Mouse (Mus musculus) mouse trophoblast stem cell (cell line): ENCODE measurements around the gene Rab3b.

Experiments
- in situ Hi-C, 2 experiments: fragments of 300-500 bp; cut with MseI, MboI; formaldehyde crosslinking; loops; 2 replicates in 1 of 2; 3 replicates in 1 of 2; pipeline ENCODE4 v1.15.1; 2025

The Rab3b gene

GRCm38 (mm10) chr4:108878963-108879822 is at the start of gene Rab3b:
Gene Rab3b (plus strand): TSS chr4:108879063.
- in situ Hi-C loops = no loop called here

DNA sequence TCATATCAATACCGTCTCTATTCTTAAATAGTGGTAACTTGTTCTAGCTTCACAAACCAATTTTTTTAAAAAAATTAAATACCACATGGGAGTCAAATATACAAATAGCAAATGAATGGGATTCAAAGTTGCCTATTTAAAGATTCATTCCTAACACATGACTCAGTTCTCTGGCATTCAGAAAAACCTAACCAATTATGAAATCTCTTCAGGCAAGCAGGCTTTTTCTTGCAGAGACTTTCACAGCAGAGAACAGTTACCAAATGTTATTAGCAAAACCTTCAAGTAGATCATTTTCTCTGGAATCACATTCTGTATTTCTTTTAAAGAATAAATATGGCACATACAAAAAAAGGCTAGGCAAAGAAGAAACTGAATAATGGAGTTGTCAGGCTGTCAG is 48.2 kb upstream of the Rab3b start:
- in situ Hi-C loops = no loop called here

GRCm38 (mm10) chr4:108832916-108833827 is 45.7 kb upstream of the Rab3b start, which contains the start of gene Btf3l4:
Gene Btf3l4 (minus strand): TSS chr4:108833614.
- in situ Hi-C loops = no loop called here

- in situ Hi-C loops = no loop called here
Observed at GRCm38 (mm10) chr4:108833828-108834114, 45.1 kb upstream of the Rab3b start.

GRCm38 (mm10) chr4:108834115-108834970 is 44.5 kb upstream of the Rab3b start, which contains the start of gene Txndc12:
Gene Txndc12 (plus strand): TSS chr4:108834601.
- in situ Hi-C loops = no loop called here

- in situ Hi-C loops = no loop called here
Observed at GRCm38 (mm10) chr4:108834971-108835311, 43.9 kb upstream of the Rab3b start.

DNA sequence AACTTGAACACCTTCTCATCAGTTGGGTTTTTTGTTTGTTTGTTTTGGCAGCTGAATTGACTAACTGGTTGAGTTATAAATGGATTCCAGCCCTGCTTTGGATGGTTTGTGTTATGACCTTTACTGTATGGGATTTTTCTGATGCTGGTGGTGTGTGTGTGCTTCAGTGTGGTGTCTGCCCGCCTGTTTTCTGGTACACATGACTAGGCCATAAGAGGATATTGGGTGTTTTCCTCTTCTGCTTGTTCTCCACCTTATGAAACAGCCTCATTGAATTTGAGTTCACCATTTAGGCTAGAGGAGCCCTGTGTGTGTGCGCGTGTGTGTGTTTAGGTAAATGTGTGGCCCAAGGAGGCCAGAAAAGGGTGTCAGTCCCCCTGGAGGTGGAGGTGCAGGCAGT is 43.4 kb upstream of the Rab3b start:
- in situ Hi-C loops = no loop called here

DNA sequence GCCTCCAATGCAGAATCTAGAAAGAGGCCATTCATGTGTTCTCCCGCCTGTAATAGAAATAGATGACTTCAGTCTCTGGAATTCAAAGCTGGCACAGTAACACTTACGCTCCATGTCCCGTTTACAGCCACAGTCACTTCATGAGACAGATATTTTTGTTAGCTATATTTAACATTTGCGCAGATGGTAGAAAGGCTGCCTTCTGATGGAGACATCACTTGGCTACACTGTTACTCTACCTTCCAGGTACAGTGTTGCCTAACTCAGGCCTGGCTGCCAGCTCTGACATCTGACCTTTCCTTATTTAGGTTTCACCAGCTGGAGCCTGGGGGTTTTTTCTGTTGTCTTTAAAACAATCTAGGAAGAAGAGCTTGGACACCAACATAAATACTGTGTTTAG is 40.8 kb upstream of the Rab3b start:
- in situ Hi-C loops = no loop called here

DNA sequence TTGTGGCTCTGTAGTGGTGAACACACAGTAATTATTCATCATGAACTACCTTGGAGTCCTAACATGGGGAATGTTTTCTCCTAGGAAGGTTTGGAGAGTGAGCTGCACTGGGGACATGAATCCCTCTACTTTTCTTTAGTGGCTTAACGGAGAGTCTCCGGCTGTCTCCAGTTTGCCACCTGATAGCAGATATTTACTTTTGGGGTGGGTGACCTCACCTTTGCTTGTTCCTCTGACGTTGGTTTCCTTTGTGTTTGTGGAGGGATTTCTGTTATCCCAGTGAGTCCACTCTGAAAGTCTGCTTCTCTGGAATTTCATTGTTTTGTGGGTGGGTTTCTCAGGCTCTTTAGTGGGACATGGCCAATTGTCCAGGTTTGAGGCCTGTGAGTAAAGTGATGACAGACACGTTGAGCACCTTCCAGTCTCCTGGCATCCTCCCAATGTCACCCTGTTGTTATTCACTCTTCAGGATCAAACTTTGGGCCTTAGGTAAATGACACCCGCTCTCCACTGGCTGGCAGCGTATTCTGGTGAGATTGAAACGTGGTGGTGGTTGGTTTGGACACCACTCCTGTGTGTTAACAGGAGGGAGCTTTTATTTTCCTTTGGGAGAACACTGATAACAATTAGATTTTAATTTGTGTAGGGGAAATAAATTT is 36.8 kb upstream of the Rab3b start:
- in situ Hi-C loops = no loop called here

DNA sequence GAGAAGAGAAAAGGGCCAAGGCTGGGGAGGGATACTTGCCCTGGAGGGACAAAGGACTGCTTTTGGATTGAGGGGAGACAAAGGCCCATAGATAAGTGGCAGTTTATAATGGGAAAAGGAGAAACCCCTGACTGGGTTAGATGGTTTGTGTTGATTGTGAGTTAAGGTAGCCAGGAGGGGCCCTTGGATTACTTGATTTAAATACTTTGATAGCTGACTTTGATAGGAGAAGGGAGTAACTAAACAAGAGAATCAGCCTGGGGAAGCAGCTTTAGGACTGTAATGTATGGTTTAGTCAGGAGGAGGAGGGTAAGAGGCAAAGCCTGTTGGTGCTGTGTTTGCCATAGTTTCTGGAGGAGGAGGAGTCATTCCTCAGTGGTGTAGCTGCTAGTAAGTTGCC is 35.5 kb upstream of the Rab3b start:
- in situ Hi-C loops = no loop called here

DNA sequence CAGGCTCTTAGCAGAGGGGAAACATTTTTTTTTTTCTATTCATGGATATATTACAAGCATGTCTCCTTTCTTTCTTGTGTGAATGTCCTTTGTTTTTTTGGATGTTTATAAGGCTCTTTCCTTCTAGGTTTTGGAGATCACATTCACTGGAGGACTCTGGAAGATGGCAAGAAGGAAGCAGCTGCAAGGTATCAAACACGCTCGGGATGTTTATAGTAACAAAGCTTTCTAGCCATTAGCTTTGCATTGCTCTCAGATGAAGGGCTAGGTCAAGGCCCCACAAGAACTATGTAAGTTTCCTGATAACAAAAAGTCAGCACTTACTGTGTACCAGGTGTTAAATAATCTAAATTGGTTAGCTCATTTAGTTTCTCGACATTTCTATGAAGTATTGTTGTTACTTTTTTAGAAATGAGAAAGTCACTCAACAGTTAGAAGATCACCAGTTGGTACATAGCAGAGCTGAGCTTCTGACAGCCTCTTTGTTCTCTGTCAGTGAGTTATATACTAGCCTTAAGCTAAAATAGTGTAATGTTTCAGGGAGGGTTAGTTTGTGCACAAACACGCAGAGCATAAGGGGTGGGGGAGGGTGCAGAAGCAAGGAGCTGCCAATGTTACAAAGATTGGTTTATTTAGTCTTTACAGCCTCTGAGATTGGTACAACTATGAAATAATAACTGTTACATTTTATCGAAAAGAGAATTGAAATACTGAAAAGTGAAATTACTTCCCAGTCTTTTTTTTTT is 32.9 kb upstream of the Rab3b start:
- in situ Hi-C loops = no loop called here

- in situ Hi-C loops = no loop called here
Observed at GRCm38 (mm10) chr4:108847715-108848504, 31.0 kb upstream of the Rab3b start, which contains the start of gene Kti12. Gene Kti12 (plus strand): TSS chr4:108847785.

- in situ Hi-C loops = no loop called here
Observed at GRCm38 (mm10) chr4:108848505-108848848, 30.4 kb upstream of the Rab3b start, which contains the start of gene A730015C16Rik. Gene A730015C16Rik (minus strand): TSS chr4:108848619.

GRCm38 (mm10) chr4:108866806-108867205 is 12.1 kb upstream of the Rab3b start:
- in situ Hi-C loops = no loop called here

GRCm38 (mm10) chr4:108869730-108870374 is 9.0 kb upstream of the Rab3b start:
- in situ Hi-C loops = loop anchor here (5.0 kb wide), 1 partner anchor 107 kb away; no protein-coding TSS in a partner anchor

DNA sequence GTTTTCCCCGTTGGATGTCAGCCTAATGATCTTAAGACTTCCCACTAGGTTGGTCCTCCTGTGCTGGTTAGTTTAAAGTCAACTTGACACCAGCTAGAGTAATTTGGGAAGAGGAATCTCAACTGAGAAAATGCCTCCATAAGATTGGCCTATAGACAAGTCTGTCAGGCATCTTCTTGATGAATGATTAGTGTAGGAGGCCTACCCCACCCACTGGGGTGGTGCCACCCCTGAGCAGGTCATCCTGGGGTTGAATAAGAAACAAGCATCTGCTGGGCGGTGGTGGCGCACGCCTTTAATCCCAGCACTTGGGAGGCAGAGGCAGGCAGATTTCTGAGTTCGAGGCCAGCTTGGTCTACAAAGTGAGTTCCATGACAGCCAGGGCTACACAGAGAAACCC is 5.1 kb upstream of the Rab3b start:
- in situ Hi-C loops = loop anchor here (5.0 kb wide), 1 partner anchor 104 kb away; no protein-coding TSS in a partner anchor

GRCm38 (mm10) chr4:108877901-108878300 is 962 bp upstream of the Rab3b start:
- in situ Hi-C loops = no loop called here

GRCm38 (mm10) chr4:108883815-108884214 is 5.0 kb downstream of the Rab3b start:
- in situ Hi-C loops = no loop called here

GRCm38 (mm10) chr4:108887456-108887855 is 8.6 kb downstream of the Rab3b start:
- in situ Hi-C loops = no loop called here
